Mouse (Mus musculus) 3134 (cell line): ENCODE measurements around the gene Creb3l2.

Source experiments
- DNase-seq: peaks from one replicate; pipeline ENCODE4 v3.0.0-alpha.2; 2011; ENCODE audit warnings: low spot score; ENCODE audit not compliant: insufficient read length; ENCODE audit errors: extremely low read depth

Gene Creb3l2

DNA sequence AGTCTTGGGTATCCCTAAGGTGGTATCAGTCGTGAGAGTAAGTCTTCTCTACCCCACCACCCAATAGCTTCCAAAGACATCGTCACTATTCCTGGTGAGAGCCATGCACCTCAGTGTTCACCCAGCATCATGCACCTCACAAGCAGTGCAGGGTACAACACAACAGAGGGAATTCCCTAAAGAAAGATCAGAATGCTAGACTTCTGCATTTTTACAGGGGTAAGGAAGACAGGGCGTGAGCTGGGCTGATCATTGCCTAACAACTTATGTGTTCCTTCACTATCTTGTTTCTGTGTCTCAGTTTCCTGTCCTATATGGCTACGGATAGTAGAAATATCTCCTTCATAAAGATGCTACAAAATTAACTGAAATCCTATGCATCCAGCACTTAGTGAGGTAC lies 155.8 kb downstream of the Creb3l2 start:
- DNase-seq = no peak

DNA sequence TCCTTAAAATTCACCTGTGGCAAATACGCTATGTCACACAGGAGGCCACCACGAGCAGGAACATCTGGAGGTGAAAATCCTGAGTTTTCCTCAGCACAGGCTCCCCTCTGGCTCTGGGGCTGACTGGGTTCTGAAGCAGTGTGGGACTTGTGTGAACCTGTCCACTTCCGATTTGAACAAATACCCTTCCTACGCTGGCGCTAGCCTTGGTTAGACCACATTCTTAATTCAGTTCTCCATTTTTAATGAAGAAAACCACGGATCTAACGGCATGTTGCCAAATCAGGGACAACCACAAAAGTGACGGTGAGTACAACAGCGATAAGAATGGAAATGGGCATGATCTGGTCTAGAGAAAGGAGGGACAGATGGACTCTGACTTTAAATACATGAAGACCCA lies 157.1 kb downstream of the Creb3l2 start:
- no peak for DNase-seq

DNA sequence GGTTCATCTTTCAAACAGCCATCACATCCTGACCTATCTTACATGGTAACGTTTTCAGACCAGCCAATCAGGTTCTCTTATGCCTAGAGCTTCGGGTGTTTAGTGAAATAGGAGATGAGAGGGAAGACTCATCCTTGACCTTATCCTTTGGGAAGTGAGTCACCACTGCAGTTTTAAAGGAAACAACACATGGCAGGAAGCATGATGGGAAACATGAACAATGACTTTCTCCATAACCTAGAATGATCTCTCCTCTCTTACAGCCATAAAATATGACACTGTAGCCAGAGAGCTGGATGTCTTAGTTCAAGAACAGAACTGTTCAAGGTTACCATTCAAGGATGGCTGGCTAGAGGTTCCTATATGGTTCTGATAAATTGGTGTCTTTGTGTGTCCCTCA lies 158.6 kb downstream of the Creb3l2 start:
- no peak for DNase-seq

DNA sequence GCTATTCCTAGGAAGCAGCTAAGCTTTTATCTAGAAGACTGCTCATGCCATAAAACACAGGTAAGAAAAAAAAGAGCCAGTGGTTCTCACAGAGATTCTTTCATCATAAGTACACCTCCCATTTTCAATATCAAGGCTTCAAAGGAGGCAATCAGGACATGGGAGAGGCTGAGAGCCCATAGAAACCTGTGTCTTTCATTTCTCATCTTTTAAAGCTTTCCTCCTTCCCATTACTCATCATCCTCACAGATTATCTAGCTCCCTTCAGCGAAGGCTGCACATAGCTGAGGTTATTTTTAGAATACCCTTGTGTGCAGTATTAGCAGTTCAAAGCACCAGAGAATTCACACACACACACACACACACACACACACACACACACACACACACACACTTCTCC lies 159.3 kb downstream of the Creb3l2 start:
- DNase-seq = no peak
